In genomic region chr7:26434813-26435212, GRCm38 (mm10) we compare ENCODE assay signal across 27 mouse cellular contexts. TPM values are rescaled to one million over a fixed set of nuclear protein-coding genes. Genes with fewer than 3 reads are reported as not detected.
"Had no signal": no experiment of that assay in that cellular context is flagged by ENCODE, and none has a peak within 500 bp of the region (broad histone marks: within the 10 kb centered on the region; RNA-seq: fewer than 3 reads in every experiment).

TSS of gene Nlrp4a (plus strand) at chr7:26435113.

- DNase-seq: heart, postnatal 10 days; heart, postnatal 14 days; heart, postnatal 36 days; heart, postnatal 4 days; kidney, adult 11 months; kidney, adult 18-20 months; kidney, adult 2 months; kidney, adult 8-10 months; kidney, adult 9 months; kidney, postnatal 10 days; kidney, postnatal 14 days; kidney, postnatal 25 days; kidney, postnatal 36 days; kidney, postnatal 4 days; layer of hippocampus, adult 9-11 months; layer of hippocampus, postnatal 36 days had no signal

RNA-seq across cellular contexts. Expression of gene Nlrp4a, which starts in this region (rescaled TPM):
- total RNA-seq: heart, postnatal 10 days; heart, postnatal 14 days; heart, postnatal 25 days; heart, postnatal 36 days; heart, postnatal 4 days; hematopoietic stem cell, adult 5-6 weeks; hindbrain, postnatal 0 days; layer of hippocampus, adult 18-20 months; layer of hippocampus, adult 2 months; layer of hippocampus, adult 8-10 months; layer of hippocampus, postnatal 10 days; layer of hippocampus, postnatal 25 days; layer of hippocampus, postnatal 36 days; left cerebral cortex, adult 18-20 months; left cerebral cortex, adult 2 months; left cerebral cortex, adult 8-10 months had no signal
